Mouse (Mus musculus) neutrophil, adult 5-6 weeks (primary cell): Measurements from ENCODE around the gene Dcpp2. TPM values are rescaled to one million over a fixed set of nuclear protein-coding genes. Genes with fewer than 3 reads are reported as not detected.
"Not testable (repeated sequence)": the region's sequence is repeated elsewhere in the genome, so short reads cannot be mapped to it uniquely, and the experiment has no call there.

Experiments
- ATAC-seq: fragments of 151-379, 151-347 bp; 2 replicates; pipeline ENCODE4 v1.8.0; 2017; ENCODE audit warnings: mild to moderate bottlenecking, moderate TSS enrichment; ENCODE audit not compliant: insufficient number of reproducible peaks, poor library complexity, low FRiP score, severe bottlenecking; ENCODE audit errors: extremely low read depth
- total RNA-seq: library from RNA; stranded (forward); fragments of 200-1000 nt; gene quantifications from 2 replicates; pipeline ENCODE4 v1.2.3, GENCODE M21; 2017

Gene Dcpp2
- total RNA-seq, result not detected in 2 replicates

DNA sequence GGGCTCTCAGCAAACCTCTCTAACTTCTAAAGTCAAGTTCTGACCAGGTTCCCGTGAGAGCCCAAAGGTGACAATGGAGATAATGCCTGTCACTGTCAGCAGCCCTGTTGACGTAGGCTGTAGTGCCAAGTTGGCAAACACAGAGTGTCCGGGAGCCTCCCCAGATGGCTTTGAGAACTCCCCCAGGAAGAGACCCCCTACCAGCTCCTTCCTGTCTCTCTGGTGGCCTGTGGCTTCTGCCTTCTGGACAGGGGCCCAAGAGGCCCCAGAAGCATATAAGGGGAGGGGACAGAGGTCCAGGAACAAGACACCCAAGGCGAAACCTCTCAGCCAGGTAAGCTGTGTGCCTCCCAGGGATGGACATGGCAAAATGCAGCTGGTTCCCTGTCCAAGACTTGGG is at the start of gene Dcpp2, which contains the start of gene Dcpp1:
TSS of gene Dcpp2 (plus strand) at position 305 of the 400 bp plus-strand sequence.
TSS of gene Dcpp1 (plus strand) at position 301 of the 400 bp plus-strand sequence.
- not testable (repeated sequence) for ATAC-seq

DNA sequence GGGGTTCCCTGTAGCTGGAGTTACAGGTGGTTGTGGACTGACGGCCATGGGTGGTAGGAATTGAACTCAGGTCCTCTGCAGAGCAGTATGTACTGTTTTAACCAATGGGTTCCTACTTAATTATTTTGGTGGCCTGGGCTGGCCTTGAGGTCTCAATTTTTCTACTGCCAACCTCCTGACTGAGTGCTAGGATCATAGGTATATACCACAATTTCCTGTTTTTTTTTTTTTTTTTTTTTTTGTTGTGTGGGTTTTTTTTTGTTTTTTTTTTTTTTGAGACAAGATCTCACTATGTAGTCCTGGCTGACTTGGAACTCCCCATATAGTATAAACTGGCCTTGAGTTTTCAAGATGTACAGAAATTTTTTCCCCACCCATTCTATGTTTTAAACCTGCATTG is 49.5 kb upstream of the Dcpp2 start:
- no peak for ATAC-seq

DNA sequence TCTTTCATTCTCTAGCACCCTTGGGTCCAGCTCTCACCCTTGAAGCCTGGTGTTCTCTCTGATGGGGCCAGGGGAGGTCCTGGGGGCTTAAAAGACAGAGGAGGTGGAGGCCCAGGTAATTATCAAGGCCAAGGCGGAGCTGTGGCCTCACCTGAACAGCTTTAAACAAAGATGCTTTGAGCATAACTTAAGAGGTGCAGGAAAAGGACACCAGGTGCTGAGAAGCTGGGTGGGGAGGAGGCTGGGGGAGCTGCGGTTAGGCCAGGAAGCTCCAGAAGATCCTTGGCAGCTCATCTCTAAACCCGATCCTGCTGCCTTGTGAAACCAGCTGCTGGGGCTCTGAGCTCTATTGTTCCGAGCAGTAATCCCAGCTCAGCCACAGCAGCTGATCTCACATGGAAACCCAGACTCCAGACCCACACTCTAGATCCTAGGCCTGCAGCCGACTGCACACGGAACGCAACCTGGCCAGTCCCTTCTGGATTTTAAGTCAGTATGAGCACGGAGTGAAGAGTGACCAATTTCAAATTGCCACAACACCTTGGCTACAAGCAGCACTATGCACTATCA is 44.6 kb upstream of the Dcpp2 start, which contains the start of gene Prss33:
TSS of gene Prss33 (minus strand) at position 51 of the 570 bp plus-strand sequence.
- ATAC-seq, result no peak

DNA sequence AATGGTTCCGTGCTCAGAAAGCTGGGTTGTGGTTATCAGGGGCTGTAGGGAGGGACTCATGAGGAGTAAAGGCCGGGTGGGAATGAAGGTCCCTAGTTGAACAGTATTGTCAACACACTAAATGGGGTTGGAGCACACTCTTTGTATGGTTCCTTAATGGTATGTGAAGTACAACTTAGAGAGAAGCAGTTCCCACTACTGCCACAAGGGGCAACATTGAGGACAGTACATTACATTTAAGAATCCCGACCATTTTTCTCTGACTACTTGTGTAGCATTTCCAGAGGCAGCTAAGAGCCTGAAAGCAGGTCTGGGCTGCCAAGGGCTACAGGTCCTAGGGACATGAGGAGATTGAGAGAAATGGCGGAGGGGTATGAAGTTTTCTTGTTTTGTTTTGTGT is 39.5 kb upstream of the Dcpp2 start:
- ATAC-seq, result peak; percentile 73; the same call in 1 of the 2 replicates

DNA sequence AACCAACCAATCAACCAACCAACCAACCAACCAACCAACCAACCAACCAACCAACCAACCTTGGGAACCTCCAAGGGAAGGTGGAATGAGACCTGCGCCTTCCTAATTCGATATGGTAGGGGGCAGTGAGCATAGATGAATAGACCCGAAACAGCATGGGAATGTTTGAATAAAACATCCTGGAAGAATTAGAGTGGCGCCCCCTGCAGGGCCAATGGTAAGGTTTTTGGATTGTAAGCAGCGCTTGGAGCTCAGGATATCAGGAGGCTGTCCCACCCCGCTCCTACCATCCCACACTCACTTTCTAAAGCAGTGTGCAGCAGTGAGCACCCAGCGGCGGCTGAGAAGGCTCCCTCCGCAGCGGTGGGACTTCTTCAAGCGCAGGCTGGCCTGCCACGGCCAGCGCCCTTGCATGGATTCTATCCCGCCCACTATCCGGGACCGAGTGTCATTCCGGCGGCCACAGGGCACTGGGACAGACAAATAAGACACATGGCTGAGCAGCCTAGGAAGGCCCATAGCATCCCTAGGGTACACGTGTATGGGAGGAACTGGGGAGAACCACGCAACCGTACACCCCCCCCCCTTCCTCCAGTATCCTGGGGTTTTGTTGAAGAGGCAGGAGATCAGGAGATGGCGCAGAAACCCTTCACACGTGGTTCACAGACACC is 37.4 kb upstream of the Dcpp2 start:
- ATAC-seq, result no peak

DNA sequence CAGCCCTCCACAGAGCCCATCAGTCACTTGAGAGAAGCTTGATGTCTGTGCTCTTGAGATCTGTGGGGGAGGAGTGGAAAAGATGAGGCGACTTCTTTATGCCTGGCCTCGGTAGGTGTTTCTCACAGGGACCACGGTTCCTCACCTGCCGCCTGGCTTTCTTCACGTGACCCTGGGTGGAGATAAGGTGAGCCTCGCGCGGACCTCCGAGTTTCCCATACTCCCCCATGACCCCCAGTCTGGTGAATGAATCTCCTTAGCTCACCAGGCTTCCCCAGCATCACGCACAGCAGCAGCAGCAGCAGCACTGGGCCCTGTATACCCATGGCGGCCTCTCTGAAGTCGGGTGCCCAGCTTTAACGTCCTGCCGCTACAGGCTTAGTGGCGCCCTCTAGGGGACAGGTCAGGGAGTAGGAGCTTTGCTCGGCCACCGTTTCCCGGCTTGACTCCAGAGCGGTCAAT is 36.8 kb upstream of the Dcpp2 start, which contains the start of the genes Prss32 and Prss41:
TSS of gene Prss32 (plus strand) at position 44 of the 462 bp plus-strand sequence.
TSS of gene Prss41 (minus strand) at position 361 of the 462 bp plus-strand sequence.
- peak; percentile 60 for ATAC-seq

DNA sequence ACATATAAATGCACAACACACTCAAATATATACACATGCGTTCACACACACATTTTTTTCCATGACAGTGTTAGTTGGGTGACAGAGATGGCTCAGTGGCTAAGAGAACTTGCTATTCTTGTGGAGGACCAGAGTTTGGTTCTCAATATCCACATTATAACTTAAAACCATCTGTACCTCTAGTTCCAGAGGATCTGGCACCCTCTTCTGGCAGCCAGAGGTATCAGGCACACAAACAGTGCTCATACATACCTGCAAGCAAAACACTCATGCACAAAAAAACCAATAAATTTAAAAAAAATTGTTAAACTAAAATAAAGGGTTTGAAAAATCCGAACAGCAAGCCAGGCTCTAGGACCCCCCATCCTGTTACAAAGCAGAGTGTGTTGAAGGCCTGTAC is 30.7 kb upstream of the Dcpp2 start:
- ATAC-seq, result no peak

DNA sequence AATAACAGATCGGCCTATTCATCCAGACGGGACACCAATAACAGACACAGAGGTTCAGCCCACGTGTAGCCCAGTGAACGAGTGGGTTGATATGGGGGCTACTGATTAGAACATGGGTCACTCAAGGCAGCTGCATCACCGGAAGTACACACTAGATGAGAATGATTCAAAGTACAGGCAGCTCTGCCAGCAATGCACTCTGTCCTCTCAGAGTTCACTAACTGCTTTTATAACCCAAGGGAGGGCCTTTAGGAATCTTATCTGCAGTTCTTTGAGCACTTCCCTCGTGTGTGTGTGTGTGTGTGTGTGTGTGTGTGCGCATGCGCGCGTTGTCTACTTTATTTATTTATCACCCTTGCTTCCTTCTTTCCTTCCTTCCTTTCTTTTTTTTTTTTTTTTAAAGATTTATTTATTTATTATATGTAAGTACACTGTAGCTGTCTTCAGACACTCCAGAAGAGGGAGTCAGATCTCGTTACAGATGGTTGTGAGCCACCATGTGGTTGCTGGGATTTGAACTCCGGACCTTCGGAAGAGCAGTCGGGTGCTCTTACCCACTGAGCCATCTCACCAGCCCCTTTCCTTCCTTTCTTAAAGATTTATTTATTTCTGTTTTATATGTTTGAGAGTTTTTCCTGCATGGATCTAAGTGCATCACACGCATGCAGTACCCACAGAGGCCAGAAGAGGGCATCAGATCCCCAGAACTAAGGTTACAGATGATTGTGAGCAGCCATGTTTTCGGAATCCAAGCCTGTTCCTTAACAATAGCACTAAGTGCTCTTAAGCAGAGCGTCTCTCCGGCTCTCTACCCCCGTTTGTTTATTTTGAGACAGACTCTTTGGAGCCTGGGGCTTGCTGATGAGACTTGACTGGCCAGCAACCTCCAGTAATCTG is 29.6 kb upstream of the Dcpp2 start:
- ATAC-seq, result no peak

DNA sequence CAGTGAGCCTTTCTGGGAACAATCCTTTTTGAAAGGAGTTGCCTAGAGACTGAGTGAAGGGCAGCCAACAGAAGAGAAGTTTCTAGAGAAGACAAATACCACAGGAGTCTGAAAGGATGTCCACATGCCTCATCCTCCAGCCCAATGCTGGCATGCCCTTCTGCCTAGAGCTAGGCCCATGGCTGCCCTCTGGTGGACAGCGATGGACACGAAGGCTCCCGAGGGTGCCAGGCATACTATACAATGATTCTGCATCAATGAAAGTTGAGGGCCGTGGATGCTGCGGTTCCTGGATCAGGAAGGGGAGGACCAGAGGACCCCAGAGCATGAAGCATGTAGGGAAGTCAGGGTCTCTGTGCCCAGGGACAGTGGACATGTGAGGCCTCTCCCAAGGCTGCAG is 27.4 kb upstream of the Dcpp2 start:
- peak; percentile 47; the same call in 1 of the 2 replicates for ATAC-seq

DNA sequence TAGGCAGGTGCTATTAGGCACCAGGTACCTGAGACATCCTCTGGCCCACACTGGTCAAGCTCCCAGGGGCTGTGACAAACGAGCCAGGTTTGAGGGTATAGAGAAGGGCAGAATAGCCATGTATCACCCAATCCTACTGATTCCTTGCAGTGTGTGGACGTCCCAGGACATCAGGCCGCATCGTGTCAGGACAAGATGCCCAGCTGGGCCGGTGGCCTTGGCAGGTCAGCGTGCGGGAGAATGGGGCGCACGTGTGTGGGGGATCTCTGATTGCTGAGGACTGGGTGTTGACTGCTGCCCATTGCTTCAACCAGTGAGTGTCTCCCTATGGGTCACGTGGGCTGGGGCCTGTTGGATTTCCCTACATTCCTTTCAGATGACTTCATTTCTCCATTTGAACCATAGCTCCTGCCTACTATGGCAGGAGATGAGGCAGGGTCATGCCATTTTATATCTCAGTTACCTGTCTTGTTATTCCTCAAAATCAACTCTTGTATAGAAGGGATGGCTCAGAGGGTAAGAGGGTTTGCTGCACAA is 26.4 kb upstream of the Dcpp2 start:
- ATAC-seq, result no peak

DNA sequence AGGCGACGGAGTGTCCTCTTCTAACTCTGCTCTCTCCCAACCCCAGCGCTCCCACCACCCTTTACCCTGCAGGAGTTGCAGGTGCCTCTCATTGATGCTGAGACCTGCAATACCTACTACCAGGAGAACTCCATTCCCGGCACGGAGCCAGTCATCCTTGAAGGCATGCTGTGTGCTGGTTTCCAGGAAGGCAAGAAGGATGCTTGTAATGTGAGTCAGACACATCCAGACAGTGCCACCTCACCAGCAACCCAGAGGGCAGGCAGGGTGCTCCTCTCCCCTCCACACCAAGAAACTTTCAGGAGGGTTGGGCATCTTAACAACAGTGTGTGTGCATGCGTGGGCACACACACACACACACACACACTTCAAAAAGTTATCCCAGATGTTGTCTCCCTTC is 23.5 kb upstream of the Dcpp2 start:
- no peak for ATAC-seq

DNA sequence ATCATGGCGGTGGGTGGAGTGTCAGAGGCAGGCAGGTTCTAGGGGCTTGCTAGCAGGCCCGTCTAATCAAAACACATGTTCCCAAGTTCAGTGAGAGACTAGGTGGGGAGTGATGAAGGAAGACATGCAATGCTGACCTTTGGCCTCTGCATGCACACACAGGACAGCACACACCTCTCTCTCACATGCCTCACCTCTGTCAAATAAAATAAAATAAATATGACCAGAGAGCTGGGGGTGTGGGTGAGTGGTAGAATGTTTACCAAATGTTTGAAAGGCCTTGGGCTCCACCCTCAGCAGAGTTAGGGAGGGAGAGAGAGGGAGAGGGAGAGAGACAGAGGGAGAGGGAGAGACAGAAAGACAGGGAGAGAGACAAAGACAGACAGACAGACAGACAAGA is 22.8 kb upstream of the Dcpp2 start:
- no peak for ATAC-seq

DNA sequence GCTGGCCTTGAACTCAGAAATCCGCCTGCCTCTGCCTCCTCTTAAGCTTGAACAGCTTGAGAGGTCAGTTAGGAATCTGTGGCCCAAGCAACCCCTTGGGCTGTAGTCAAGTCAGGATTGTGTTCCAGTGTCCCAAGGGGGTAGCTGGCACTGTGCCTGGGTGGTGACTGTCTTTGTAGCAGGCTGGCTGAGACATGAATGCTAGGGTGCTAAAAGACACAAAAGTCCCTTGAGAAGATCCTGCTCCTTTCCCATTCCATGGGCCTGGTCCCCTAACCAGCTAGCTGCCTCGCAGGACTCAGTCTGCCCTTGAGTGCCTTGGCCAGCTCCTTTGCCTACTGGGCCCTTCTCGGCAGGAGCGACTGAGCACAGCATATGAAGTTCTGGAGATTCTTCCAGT is 17.8 kb upstream of the Dcpp2 start:
- no peak for ATAC-seq

DNA sequence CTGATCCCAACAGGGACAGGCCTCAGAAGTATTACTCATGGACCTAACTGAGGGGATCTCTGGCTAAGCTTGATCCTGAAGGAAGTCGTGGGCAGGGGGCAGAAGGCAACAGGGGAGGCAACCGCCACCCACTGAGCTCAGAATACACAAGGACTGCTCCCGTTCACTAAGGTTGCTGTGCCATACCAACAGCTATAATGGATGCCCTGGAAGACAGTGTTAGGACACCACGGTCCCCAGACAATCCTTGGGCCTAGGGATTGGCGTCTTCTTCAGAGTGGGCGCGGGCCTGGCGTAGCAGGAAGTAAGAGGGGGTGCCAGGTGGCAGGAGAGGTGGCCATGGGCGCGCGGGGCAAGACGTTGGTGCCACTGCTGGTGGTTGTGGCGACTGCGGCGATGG is 12.9 kb upstream of the Dcpp2 start, which contains the start of gene Prss21:
TSS of gene Prss21 (plus strand) at position 301 of the 400 bp plus-strand sequence.
- no peak for ATAC-seq

DNA sequence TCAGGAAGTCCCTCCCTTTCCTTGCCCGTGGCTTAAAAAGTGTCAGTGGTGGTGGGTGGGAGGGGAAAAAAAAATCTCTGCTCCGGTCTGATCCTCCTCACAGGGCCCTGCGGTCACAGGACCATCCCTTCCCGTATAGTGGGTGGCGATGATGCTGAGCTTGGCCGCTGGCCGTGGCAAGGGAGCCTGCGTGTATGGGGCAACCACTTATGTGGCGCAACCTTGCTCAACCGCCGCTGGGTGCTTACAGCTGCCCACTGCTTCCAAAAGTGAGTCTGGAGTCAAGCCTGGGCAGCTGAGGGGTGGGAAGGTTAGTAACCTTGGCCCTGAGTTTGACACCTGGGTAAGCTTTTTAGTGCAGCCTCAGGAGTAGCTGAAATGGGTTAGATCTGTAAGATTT is 12.2 kb upstream of the Dcpp2 start:
- ATAC-seq, result no peak

DNA sequence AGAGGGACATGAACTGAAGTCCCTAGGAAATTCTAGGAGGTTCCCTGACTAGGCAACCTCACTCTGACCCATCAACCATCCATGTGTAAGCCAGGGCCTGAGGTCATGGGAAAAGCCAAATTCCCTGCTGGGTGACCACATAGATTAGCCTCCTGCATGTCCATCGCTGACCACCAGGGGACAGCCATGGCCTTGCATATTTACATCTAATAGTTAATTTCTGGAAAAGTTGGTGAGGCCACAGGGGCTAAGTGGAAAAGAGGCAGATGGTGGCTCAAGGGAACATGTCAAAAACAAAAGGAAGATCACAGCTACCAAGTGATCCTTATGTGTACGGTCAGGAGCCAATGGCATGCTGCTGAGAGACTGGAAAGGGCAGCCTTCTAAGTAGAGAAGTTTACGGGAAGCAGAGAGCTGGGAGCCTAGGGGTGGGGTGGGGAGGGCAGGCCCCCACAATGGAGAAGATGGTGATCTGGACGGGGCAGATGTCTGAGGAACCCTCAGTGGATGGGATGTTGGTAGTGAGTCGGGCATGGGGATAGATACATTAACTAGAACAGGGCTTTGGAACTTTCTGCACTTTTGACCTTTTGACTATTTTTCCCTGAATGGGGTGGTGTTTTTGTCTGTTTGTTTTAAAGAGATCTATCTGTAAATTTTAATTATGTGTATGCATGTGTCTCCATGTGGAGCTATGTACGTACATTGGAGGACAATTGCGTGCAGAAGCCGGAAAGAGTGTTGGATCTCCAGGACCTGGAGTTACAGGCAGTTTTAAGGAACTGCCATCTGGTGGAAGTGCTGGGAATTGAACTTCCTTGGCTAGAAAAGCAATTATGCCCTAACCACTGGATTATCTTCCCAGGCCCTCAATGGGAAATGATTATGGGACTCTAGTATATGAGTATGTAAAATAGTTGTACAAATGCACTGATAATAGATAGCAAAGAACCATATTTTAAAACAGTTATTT is 6.5 kb upstream of the Dcpp2 start:
- no peak for ATAC-seq

DNA sequence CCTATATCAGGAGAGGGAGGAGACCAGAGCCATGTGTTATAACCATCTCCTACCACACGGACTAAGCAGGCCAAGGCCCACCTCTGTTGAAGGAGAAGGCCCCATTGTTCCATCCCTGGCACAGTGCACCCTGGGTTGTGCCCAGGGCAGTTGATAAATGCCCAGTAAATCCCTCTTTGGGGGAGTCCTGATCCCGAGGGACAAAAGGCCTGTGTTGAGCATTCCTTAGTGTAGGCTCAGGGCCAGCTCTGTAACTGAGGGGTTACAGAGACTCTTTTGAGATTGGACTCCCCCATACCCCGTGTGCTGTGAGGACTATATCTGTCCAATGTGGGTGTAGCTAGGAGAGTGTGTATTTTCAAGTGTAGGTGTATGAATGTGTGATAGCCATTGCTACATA is 3.9 kb upstream of the Dcpp2 start:
- no peak for ATAC-seq

DNA sequence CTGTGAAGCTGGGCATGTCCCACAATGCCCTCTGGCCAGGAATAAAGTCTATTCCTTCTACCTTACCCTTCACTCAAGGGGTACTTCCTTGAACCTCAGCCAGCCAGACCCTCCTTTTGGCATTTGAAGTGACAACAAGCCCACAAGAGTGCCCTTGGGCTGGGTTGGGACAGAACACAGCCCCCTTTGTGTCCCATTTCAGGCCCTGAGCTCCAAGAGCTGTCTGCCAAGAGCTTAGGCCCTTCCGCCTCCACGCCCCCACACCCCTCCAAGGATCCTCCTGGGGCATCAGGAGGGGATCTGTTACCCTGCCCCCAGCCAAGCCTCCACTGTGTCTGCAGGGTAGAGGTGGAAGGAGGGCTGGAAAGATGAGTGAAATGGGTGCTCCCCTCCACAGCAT is 3.5 kb upstream of the Dcpp2 start:
- no peak for ATAC-seq
